Mouse (Mus musculus): ENCODE results near the gene Ranbp1. TPM values are rescaled to one million over a fixed set of nuclear protein-coding genes. Genes with fewer than 3 reads are reported as not detected.
"Not testable (repeated sequence)": the region's sequence is repeated elsewhere in the genome, so short reads cannot be mapped to it uniquely, and the experiment has no call there.

Gene Ranbp1
- total RNA-seq (2017): 518 and 584 TPM in 2 replicates

GRCm38 (mm10) chr16:18248433-18249363 lies at the start of gene Ranbp1, which contains the start of gene Trmt2a:
Gene Ranbp1, minus strand, starts transcription at chr16:18248732.
Gene Trmt2a, plus strand, starts transcription at chr16:18248679.
- peak; percentile 79 for ATAC-seq (replicated peaks; ENCODE audit: low read depth, poor library complexity, severe bottlenecking)

- not testable (repeated sequence) for ATAC-seq (replicated peaks; ENCODE audit: low read depth, poor library complexity, severe bottlenecking)
Measured at GRCm38 (mm10) chr16:18289614-18290013, 41.1 kb upstream of the Ranbp1 start.

GRCm38 (mm10) chr16:18289067-18289588 lies 40.6 kb upstream of the Ranbp1 start, which contains the start of gene Dgcr8:
Gene Dgcr8, minus strand, starts transcription at chr16:18289246.
- peak; percentile 95 for ATAC-seq (replicated peaks; ENCODE audit: low read depth, poor library complexity, severe bottlenecking)

- peak; percentile 44 for ATAC-seq (replicated peaks; ENCODE audit: low read depth, poor library complexity, severe bottlenecking)
Measured at GRCm38 (mm10) chr16:18288581-18289061, 40.1 kb upstream of the Ranbp1 start.

GRCm38 (mm10) chr16:18288166-18288565 lies 39.6 kb upstream of the Ranbp1 start:
- ATAC-seq (replicated peaks; ENCODE audit: low read depth, poor library complexity, severe bottlenecking): no peak

GRCm38 (mm10) chr16:18275166-18275565 lies 26.6 kb upstream of the Ranbp1 start:
- ATAC-seq (replicated peaks; ENCODE audit: low read depth, poor library complexity, severe bottlenecking): no peak

GRCm38 (mm10) chr16:18268182-18268581 lies 19.6 kb upstream of the Ranbp1 start:
- ATAC-seq (replicated peaks; ENCODE audit: low read depth, poor library complexity, severe bottlenecking): peak; percentile 65; the same call in 1 of the 2 replicates

GRCm38 (mm10) chr16:18265024-18265423 lies 16.5 kb upstream of the Ranbp1 start:
- ATAC-seq (replicated peaks; ENCODE audit: low read depth, poor library complexity, severe bottlenecking): no peak

GRCm38 (mm10) chr16:18258221-18258620 lies 9.7 kb upstream of the Ranbp1 start, which contains the start of gene Gm49776:
Gene Gm49776, minus strand, starts transcription at chr16:18258321.
- ATAC-seq (replicated peaks; ENCODE audit: low read depth, poor library complexity, severe bottlenecking): no peak

- ATAC-seq (replicated peaks; ENCODE audit: low read depth, poor library complexity, severe bottlenecking): no peak
Measured at GRCm38 (mm10) chr16:18253866-18254265, 5.3 kb upstream of the Ranbp1 start.

- no peak for ATAC-seq (replicated peaks; ENCODE audit: low read depth, poor library complexity, severe bottlenecking)
Measured at GRCm38 (mm10) chr16:18252736-18253135, 4.2 kb upstream of the Ranbp1 start.

GRCm38 (mm10) chr16:18250828-18251790 lies 2.6 kb upstream of the Ranbp1 start:
- no peak for ATAC-seq (replicated peaks; ENCODE audit: low read depth, poor library complexity, severe bottlenecking)

GRCm38 (mm10) chr16:18250231-18250630 lies 1.7 kb upstream of the Ranbp1 start:
- no peak for ATAC-seq (replicated peaks; ENCODE audit: low read depth, poor library complexity, severe bottlenecking)

- peak; percentile 69 for ATAC-seq (replicated peaks; ENCODE audit: low read depth, poor library complexity, severe bottlenecking)
Measured at GRCm38 (mm10) chr16:18249364-18249967, 934 bp upstream of the Ranbp1 start.

GRCm38 (mm10) chr16:18247521-18248399 lies 772 bp downstream of the Ranbp1 start:
- no peak for ATAC-seq (replicated peaks; ENCODE audit: low read depth, poor library complexity, severe bottlenecking)

- ATAC-seq (replicated peaks; ENCODE audit: low read depth, poor library complexity, severe bottlenecking): no peak
Measured at GRCm38 (mm10) chr16:18241581-18241980, 7.0 kb downstream of the Ranbp1 start.

GRCm38 (mm10) chr16:18236676-18237501 lies 11.6 kb downstream of the Ranbp1 start:
- no peak for ATAC-seq (replicated peaks; ENCODE audit: low read depth, poor library complexity, severe bottlenecking)
